Mouse (Mus musculus) MEL (cell line): ENCODE data around the gene Spata19.

Source experiments
- CTCF ChIP-seq, 3 experiments: IDR thresholded peaks in 2 of 3; conservative IDR thresholded peaks in 1 of 3; 2 replicates each; pipeline ENCODE4 v1.5.1; 2011 to 2012; ENCODE audit warnings: low read length in 3 of 3, low read depth in 2 of 3, mild to moderate bottlenecking in 2 of 3, improper control_type of control experiment in 1 of 3, inconsistent platforms in 1 of 3, mixed read lengths in 1 of 3, moderate library complexity in 1 of 3; ENCODE audit not compliant: control insufficient read depth in 1 of 3, insufficient read depth in 1 of 3, poor library complexity in 1 of 3, severe bottlenecking in 1 of 3
- E2F4 ChIP-seq: IDR thresholded peaks from 2 replicates; pipeline ENCODE4 v1.6.1; 2011; ENCODE audit warnings: low read depth, low read length, improper control_type of control experiment, borderline replicate concordance
- SIN3A ChIP-seq: IDR thresholded peaks from 2 replicates; pipeline ENCODE4 v1.6.1; 2012; ENCODE audit warnings: low read length, improper control_type of control experiment, inconsistent platforms
- TAL1 ChIP-seq: IDR thresholded peaks from 2 replicates; pipeline ENCODE4 v1.6.1; 2012; ENCODE audit warnings: mild to moderate bottlenecking, inconsistent platforms, low read length, moderate library complexity, mixed read lengths
- TCF12 ChIP-seq: IDR thresholded peaks from 2 replicates; pipeline ENCODE4 v1.6.1; 2014; ENCODE audit warnings: low read depth, mild to moderate bottlenecking, inconsistent platforms, low read length, improper control_type of control experiment, moderate library complexity

- TF ChIP-seq SIN3A, result no peak
- TF ChIP-seq TCF12, result no peak
- no peak for TF ChIP-seq TAL1
- no peak for TF ChIP-seq CTCF (IDR thresholded peaks at IDR 0.05 in 2 of 3, conservative IDR thresholded peaks at IDR 0.05 in 1 of 3; ENCODE audit: control insufficient read depth in 1 of 3, insufficient read depth in 1 of 3, low read depth in 2 of 3, low read length in 3 of 3, poor library complexity in 1 of 3, severe bottlenecking in 1 of 3)
- TF ChIP-seq E2F4, result no peak
These were observed 53.3 kb downstream of the Spata19 start for GRCm38 (mm10) chr9:27449780-27450422.
